17 mouse cellular contexts compared by ENCODE assay signal in the genomic region with DNA sequence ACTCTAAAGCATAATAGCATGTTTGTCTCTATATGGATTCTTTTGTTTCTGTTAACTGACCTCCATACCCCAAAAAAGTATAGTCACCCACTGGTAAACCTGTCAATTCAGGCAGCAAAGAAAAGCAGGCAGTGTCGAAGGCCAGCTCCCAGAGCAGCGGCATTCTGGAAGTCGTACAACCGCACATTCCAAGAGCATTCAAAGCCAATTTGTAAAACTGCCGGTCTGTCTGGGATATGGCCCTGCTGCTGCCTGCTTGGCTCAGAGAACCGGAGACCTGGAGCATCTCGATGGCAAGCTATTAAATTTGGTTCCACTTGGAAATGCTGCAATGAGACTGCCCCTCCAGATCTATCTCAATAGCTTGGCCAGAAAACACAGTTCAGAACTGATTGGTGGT.
DNase-seq lines count a peak whose midpoint lies in the region; ATAC-seq and TF ChIP-seq lines count a peak whose summit lies in the region.
"Had no signal": no experiment of that assay in that cellular context is flagged by ENCODE, and none has a peak within 500 bp of the region (broad histone marks: within the 10 kb centered on the region; RNA-seq: fewer than 3 reads in every experiment).

No protein-coding gene starts in this region.

- no peak for TF ChIP-seq CTCF in hindbrain, postnatal 0 days (IDR thresholded peaks at IDR 0.05; ENCODE audit: low read depth)
- TF ChIP-seq CTCF in lung, postnatal 0 days (IDR thresholded peaks at IDR 0.05): no peak

- H3K4me1 ChIP-seq in hindbrain, postnatal 0 days (ENCODE audit: insufficient read depth, low read length): 0 out of 2 replicates have a peak, but pooled peaks cover 6% of the 10 kb centered on the region
- H3K4me1 ChIP-seq in hindbrain, embryonic 16.5 days (ENCODE audit: control insufficient read depth, insufficient read depth, low read depth, low read length): no peaks in the 10 kb centered on the region
- no peaks in the 10 kb centered on the region for H3K4me1 ChIP-seq in lung, postnatal 0 days (ENCODE audit: insufficient read depth, low read depth, low read length)
- no peaks in the 10 kb centered on the region for H3K4me1 ChIP-seq in forebrain, embryonic 13.5 days
- H3K4me1 ChIP-seq: embryonic facial prominence, embryonic 15.5 days; midbrain, embryonic 13.5 days had no signal

- peak; percentile 47 to 56 for DNase-seq in cerebellum, postnatal 25 days
- peak; percentile 33 for DNase-seq in hindbrain, postnatal 0 days (ENCODE audit: low spot score)
- DNase-seq in brain, adult 2 months (ENCODE audit: low read depth, low spot score): peak; percentile 43
- peak; percentile 48 for DNase-seq in lung, postnatal 0 days (ENCODE audit: low spot score)
- no peak for DNase-seq in spleen, postnatal 36 days (ENCODE audit: low spot score in 2 of 2)
- DNase-seq: adrenal gland, adult 8-10 months; gastrocnemius, postnatal 10 days; heart, adult 18-20 months; kidney, adult 18-20 months; layer of hippocampus, postnatal 36 days; right cerebral cortex, adult 18-20 months; thymus, adult 2 months had no signal

- no peak for ATAC-seq in cerebellum, adult (ENCODE audit: insufficient number of reproducible peaks, low FRiP score, low TSS enrichment)
- ATAC-seq in hindbrain, postnatal 0 days: 0 out of 2 replicates have a peak, but pooled peaks have one; percentile 29
- ATAC-seq in hindbrain, embryonic 16.5 days: no peak
- peak; percentile 63; the same call in 1 of the 2 replicates for ATAC-seq in lung, postnatal 0 days
- ATAC-seq in forebrain, embryonic 13.5 days: no peak
- ATAC-seq: midbrain, embryonic 13.5 days had no signal

- no peaks in the 10 kb centered on the region for H3K36me3 ChIP-seq in hindbrain, postnatal 0 days (ENCODE audit: insufficient read depth, low read length)
- H3K36me3 ChIP-seq in hindbrain, embryonic 16.5 days (ENCODE audit: control insufficient read depth, insufficient read depth, low read length): no peaks in the 10 kb centered on the region
- H3K36me3 ChIP-seq in lung, postnatal 0 days (ENCODE audit: insufficient read depth, low read length): no peaks in the 10 kb centered on the region
- no peaks in the 10 kb centered on the region for H3K36me3 ChIP-seq in forebrain, embryonic 13.5 days (ENCODE audit: poor library complexity, severe bottlenecking)
- H3K36me3 ChIP-seq: embryonic facial prominence, embryonic 15.5 days; midbrain, embryonic 13.5 days had no signal

- no peak overlapping the region for H3K27ac ChIP-seq in hindbrain, postnatal 0 days
- no peak overlapping the region for H3K27ac ChIP-seq in hindbrain, embryonic 16.5 days (ENCODE audit: low read depth, low read length)
- H3K27ac ChIP-seq in lung, postnatal 0 days (ENCODE audit: low read length): no peak overlapping the region
- H3K27ac ChIP-seq in forebrain, embryonic 13.5 days: no peak overlapping the region
- H3K27ac ChIP-seq: embryonic facial prominence, embryonic 15.5 days; midbrain, embryonic 13.5 days had no signal

- TF ChIP-seq EP300 in lung, postnatal 0 days (IDR thresholded peaks at IDR 0.05): no peak

- H3K9me3 ChIP-seq in hindbrain, postnatal 0 days (ENCODE audit: low read length): no peaks in the 10 kb centered on the region
- H3K9me3 ChIP-seq in hindbrain, embryonic 16.5 days (ENCODE audit: control insufficient read depth, low read length): no peaks in the 10 kb centered on the region
- H3K9me3 ChIP-seq in lung, postnatal 0 days (ENCODE audit: low read length): no peaks in the 10 kb centered on the region
- H3K9me3 ChIP-seq in forebrain, embryonic 13.5 days (replicated peaks): no peaks in the 10 kb centered on the region
- H3K9me3 ChIP-seq: embryonic facial prominence, embryonic 15.5 days; midbrain, embryonic 13.5 days had no signal

- H3K4me3 ChIP-seq in hindbrain, postnatal 0 days (ENCODE audit: low read length): no peak overlapping the region
- H3K4me3 ChIP-seq in hindbrain, embryonic 16.5 days (ENCODE audit: low read length): no peak overlapping the region
- no peak overlapping the region for H3K4me3 ChIP-seq in lung, postnatal 0 days (ENCODE audit: low read depth, low read length)
- no peak overlapping the region for H3K4me3 ChIP-seq in forebrain, embryonic 13.5 days
- H3K4me3 ChIP-seq: embryonic facial prominence, embryonic 15.5 days; midbrain, embryonic 13.5 days had no signal

- H3K9ac ChIP-seq in hindbrain, postnatal 0 days (replicated peaks; ENCODE audit: low read length): no peak overlapping the region
- no peak overlapping the region for H3K9ac ChIP-seq in hindbrain, embryonic 16.5 days (ENCODE audit: low read depth, low read length)
- H3K9ac ChIP-seq in lung, postnatal 0 days (replicated peaks; ENCODE audit: low read depth): no peak overlapping the region
- no peak overlapping the region for H3K9ac ChIP-seq in forebrain, embryonic 13.5 days
- H3K9ac ChIP-seq: embryonic facial prominence, embryonic 15.5 days; midbrain, embryonic 13.5 days had no signal

- H3K27me3 ChIP-seq in hindbrain, postnatal 0 days (ENCODE audit: insufficient read depth, low read length): no peaks in the 10 kb centered on the region
- no peaks in the 10 kb centered on the region for H3K27me3 ChIP-seq in hindbrain, embryonic 16.5 days (replicated peaks; ENCODE audit: control insufficient read depth, insufficient read depth, low read length)
- H3K27me3 ChIP-seq in lung, postnatal 0 days (replicated peaks; ENCODE audit: insufficient read depth, low read length): no peaks in the 10 kb centered on the region
- H3K27me3 ChIP-seq in forebrain, embryonic 13.5 days: no peaks in the 10 kb centered on the region
- H3K27me3 ChIP-seq: embryonic facial prominence, embryonic 15.5 days; midbrain, embryonic 13.5 days had no signal

- 42% methylated on average over 7 of the region's 7 CpGs for WGBS in hindbrain, postnatal 0 days
- 57% methylated on average over 7 of the region's 7 CpGs for WGBS in hindbrain, embryonic 16.5 days
- WGBS in lung, postnatal 0 days: 40% methylated on average over 7 of the region's 7 CpGs
- 77% methylated on average over 7 of the region's 7 CpGs for WGBS in forebrain, embryonic 13.5 days

- no peak overlapping the region for H3K4me2 ChIP-seq in hindbrain, postnatal 0 days (ENCODE audit: low read depth, low read length)
- H3K4me2 ChIP-seq in hindbrain, embryonic 16.5 days (ENCODE audit: low read length): no peak overlapping the region
- H3K4me2 ChIP-seq in lung, postnatal 0 days (replicated peaks; ENCODE audit: low read depth, low read length): no peak overlapping the region
- H3K4me2 ChIP-seq in forebrain, embryonic 13.5 days: no peak overlapping the region
- H3K4me2 ChIP-seq: embryonic facial prominence, embryonic 15.5 days; midbrain, embryonic 13.5 days had no signal

Comparison
In these comparisons a context has a peak if more than half of its experiments do, and no peak if none do; other contexts are left out.
1. ATAC-seq: peak in hindbrain, postnatal 0 days (single experiment) and lung, postnatal 0 days (single experiment); none in cerebellum, adult (single experiment), hindbrain, embryonic 16.5 days (single experiment) and forebrain, embryonic 13.5 days (single experiment).
2. DNase-seq: peak in cerebellum, postnatal 25 days (2 of 2), hindbrain, postnatal 0 days (single experiment), brain, adult 2 months (single experiment) and lung, postnatal 0 days (single experiment); none in spleen, postnatal 36 days (0 of 2).